Mouse (Mus musculus) cerebellum, adult 9-11 months (tissue): Measurements from ENCODE around the gene Gm6526.
"Not testable (repeated sequence)": the region's sequence is repeated elsewhere in the genome, so short reads cannot be mapped to it uniquely, and the experiment has no call there.

Experiments used
- DNase-seq: peaks from one replicate; pipeline ENCODE4 v3.0.0; 2022

Gm6526 gene

DNA sequence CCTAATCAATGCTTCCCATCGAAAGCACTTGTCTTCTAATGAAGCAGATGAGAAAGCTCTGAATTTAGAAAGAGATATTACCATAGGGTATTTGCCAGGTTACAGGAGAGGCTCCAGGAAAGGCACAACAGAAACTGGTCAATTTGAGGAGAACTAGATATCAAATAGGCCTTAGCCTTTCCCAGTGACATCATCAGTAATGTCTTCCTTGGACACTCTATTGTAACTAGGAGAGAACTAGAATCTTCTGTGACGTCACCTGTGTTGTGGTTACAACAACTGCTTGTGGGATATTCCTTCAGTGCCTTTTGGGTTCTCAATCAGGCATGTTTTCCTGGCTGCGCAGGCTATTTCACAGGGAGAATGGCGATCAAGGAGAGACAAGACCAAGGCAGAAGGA, at the start of gene Gm6526:
Gene Gm6526, plus strand, starts transcription at position 301 of the 400 bp plus-strand sequence.
- DNase-seq: not testable (repeated sequence)

DNA sequence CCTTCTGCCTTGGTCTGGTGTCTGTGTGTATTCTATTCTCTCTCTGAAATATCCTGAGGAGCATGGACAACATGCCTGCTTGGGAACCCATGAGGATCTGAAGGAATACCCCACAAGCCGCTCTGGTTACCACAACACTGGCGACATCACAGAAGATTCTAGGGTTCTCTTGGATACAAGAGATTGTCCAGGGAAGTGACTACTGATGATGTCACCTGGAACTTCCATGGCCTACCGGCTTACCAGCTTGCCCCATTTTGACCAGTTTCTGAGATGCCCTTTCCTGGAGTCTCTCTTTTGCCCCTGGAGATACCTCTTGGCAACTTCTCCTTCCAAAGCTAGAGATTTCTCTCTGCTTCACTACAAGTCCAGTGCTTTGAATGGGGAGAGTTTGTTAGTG, 20.3 kb upstream of the Gm6526 start, which contains the start of gene Gm16506:
Gene Gm16506, minus strand, starts transcription at position 101 of the 400 bp plus-strand sequence.
- not testable (repeated sequence) for DNase-seq

DNA sequence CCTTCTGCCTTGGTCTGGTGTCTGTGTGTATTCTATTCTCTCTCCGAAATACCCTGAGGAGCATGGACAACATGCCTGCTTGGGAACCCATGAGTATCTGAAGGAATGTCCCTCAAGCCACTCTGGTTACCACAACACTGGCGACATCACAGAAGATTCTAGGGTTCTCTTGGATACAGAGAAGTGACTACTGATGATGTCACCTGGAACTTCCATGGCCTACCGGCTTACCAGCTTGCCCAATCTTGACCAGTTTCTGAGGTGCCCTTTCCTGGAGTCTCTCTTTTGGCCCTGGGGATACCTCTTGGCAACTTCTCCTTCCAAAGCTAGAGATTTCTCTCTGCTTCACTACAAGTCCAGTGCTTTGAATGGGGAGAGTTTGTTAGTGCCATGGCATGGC, 37.0 kb downstream of the Gm6526 start, which contains the start of gene Gm8180:
Gene Gm8180, minus strand, starts transcription at position 101 of the 400 bp plus-strand sequence.
- not testable (repeated sequence) for DNase-seq

DNA sequence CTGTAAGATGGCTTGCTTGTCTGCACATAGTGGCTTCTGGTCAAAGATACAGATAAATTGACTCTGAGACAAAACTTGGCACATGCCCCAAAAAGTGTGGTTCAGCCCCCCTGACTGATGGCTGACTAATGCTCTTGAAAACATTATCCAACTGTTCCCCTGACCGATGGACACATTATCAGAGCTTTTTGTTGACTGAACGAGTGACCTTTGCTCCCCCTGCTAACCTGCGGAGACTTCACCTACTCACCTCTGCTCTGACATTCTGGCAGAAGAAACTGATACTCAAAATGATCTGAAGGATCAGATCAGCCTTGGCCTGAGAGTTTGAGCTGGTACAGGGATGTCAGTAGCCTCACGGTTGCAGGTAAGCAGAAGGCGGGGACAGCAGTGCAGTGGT, 46.1 kb downstream of the Gm6526 start:
- DNase-seq: not testable (repeated sequence)

DNA sequence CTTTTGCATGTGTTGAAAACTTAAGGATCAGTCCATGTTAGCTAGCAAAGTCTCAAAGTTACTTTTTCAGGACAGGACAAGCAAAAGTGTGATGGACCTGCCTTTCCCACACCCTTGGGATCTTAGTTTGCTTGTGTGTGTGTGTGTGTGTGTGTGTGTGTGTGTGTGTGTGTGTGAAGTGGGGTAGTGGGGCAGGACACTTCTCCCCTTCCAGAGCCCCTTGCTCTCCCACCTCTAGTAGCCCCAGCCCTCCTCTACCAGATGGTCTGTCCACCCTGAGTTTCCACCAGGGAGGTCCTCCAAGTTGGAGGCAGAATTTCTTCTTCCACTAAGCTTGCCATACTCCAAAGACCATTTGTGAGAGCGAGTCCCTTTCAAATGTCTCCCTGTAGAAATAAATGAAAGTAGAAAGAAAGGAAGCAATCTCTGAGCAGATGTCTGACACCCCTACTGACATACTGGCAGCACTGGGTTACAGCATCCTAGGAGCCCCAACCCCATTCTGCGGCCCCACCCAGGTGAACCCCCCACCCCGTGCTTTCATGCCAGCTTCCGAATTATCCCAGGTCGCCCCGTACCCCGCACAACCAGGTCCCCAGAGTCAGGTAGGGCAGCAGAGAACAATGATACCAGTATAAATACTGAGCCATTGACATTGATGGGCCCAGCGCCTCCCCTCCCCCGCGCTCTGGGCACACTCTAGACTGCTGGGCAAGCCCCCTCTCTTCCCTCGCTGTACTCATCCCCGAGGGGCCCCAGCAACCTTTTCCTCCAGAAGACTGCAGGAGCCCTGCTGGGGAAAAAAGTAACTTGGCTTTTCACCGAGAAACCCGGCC, 48.6 kb downstream of the Gm6526 start:
- DNase-seq: no peak

DNA sequence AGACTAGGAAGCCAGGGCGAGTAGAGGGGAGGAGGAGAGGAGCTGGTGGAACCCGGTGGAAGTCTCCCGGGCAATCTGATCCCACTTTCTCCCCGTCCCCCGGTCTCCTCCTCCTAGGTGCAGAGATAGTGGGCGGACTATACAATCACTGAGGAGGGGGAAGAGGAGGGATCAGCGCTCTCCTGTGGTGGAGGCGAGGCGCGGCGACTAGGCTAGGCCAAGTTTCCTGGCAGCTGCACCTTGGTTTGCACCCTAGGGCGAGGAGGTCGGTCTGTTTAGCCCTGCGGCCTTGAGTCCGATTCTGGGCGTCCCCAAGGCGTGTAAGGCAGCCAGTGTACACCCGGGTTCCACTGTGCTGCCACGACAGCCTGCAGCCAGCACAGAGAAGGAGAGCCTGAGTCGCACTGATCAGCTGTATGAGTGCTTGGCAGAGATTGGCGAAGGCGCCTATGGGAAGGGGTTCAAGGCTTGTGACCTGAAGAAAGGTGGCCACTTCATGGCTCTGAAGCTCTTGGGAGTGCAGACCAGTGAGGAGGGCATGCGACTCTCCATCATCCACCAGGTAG, 49.3 kb downstream of the Gm6526 start:
- not testable (repeated sequence) for DNase-seq

DNA sequence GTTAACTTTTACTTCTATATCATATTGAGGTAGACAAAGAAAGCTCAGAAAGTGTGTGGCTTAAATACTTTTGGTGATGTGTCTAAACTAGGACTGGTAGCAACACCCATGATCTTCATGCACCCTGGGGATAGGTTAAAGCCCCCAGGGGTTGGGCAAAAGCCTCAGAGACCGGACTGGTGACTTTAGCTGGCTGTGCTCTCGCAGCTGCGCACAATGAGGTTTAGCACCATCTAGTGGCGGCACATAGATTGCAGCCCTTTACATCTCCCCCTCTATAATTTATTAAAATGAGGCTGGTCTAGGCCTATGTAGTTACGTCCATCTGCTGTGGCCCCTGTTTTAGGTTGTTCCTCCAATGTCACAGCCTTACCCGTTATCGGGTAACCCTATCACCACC, 56.8 kb downstream of the Gm6526 start:
- not testable (repeated sequence) for DNase-seq
